Mouse (Mus musculus): Measurements from ENCODE around the gene Tacc2. TPM values are rescaled to one million over a fixed set of nuclear protein-coding genes. Genes with fewer than 3 reads are reported as not detected.

The Tacc2 gene
- polyA plus RNA-seq, 1 experiment from 2014 or later, result 27.4 TPM

DNA sequence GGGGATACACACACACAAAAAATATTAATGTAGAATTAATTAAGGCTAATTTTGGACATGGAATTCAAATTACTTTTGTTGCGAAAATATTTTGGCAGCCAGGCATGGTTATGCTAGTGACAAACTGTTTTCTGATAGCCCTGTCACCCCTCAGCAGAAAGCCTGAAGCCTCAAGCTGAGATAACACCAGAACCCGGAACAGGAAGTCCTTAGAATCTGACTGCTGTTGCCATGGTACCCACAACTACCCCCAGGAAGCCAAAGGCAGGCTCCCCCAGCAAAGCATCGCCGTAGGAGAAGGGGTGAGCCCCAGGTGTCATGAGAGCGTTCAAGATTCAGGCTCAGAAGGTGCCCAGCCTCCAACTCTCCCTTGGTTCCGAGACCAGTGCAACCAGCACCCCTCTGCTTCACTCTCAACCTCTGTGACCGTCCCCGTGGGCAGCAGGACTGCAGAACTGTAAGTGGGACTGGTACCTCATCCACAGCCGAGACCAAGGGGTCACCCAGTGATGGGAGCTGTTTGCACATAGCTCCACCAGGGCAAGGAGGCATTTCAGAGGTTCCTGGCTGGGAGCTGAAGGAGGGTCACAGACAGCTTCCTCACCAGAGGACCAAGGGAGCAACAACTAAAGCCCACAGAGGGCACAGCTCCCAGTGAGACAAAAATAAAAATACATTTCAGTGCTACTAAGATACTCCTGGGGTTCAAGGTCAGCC, 196.8 kb downstream of the Tacc2 start, which contains the start of gene Btbd16:
Gene Btbd16 (plus strand): TSS at position 156 of the 717 bp plus-strand sequence.
- no peak for ATAC-seq
- no peak within 1 kb of the TSS for H3K4me3 ChIP-seq (ENCODE audit: low read length)
- H3K4me2 ChIP-seq (ENCODE audit: low read depth, low read length), result no peak within 1 kb of the TSS
- H3K27ac ChIP-seq (ENCODE audit: low read length), result no peak within 1 kb of the TSS
- 58% methylated on average over 9 of the region's 9 CpGs for WGBS
- no peaks in the 10 kb centered on the region for H3K4me1 ChIP-seq (ENCODE audit: control insufficient read depth, insufficient read depth, low read length)
- no peaks in the 10 kb centered on the region for H3K36me3 ChIP-seq (ENCODE audit: control insufficient read depth, insufficient read depth, low read length)
- no peaks in the 10 kb centered on the region for H3K27me3 ChIP-seq (replicated peaks; ENCODE audit: control insufficient read depth, insufficient read depth, low read length)
- H3K9ac ChIP-seq (ENCODE audit: low read depth, low read length), result no peak within 1 kb of the TSS
- no peaks in the 10 kb centered on the region for H3K9me3 ChIP-seq (ENCODE audit: control insufficient read depth, low read length)

DNA sequence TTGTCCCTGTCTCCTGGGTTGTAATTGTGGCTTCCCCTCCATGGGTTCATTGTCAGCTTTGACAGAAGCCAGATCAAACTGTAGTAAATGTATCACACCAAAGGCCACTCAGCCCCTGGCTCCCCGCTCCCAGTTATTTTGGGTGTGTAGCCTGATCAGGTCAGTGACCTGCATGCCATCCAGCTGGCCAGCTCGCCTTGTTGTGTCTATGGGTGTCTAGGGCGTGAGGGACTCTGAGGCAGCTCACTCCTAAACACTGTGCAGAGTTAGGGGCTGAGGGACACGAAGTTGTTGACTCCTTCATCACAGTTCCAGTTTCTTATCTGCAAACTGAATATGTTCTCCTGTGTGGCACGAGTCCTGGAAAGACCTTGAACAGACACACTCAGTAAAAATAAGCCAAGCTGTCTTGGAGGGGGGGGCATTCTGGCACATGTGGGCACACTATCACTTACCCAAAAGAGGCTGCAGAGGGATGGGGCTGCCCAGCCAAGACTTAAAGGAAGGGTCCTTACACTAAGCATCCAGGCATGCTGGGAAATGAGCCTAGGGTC, 203.7 kb downstream of the Tacc2 start:
- H3K4me2 ChIP-seq (ENCODE audit: low read depth, low read length), result no peak overlapping the region
- H3K27ac ChIP-seq (ENCODE audit: low read length), result no peak overlapping the region
- WGBS, result 43% methylated on average over 5 of the region's 5 CpGs
- no peak overlapping the region for H3K9ac ChIP-seq (ENCODE audit: low read depth, low read length)
- peaks cover under 1% of the 10 kb centered on the region; the same call in 1 of the 2 replicates for H3K4me1 ChIP-seq (ENCODE audit: control insufficient read depth, insufficient read depth, low read length)
- H3K4me3 ChIP-seq (ENCODE audit: low read length), result no peak overlapping the region
- no peak for ATAC-seq
- no peaks in the 10 kb centered on the region for H3K27me3 ChIP-seq (replicated peaks; ENCODE audit: control insufficient read depth, insufficient read depth, low read length)
- H3K9me3 ChIP-seq (ENCODE audit: control insufficient read depth, low read length), result no peaks in the 10 kb centered on the region
- no peaks in the 10 kb centered on the region for H3K36me3 ChIP-seq (ENCODE audit: control insufficient read depth, insufficient read depth, low read length)

DNA sequence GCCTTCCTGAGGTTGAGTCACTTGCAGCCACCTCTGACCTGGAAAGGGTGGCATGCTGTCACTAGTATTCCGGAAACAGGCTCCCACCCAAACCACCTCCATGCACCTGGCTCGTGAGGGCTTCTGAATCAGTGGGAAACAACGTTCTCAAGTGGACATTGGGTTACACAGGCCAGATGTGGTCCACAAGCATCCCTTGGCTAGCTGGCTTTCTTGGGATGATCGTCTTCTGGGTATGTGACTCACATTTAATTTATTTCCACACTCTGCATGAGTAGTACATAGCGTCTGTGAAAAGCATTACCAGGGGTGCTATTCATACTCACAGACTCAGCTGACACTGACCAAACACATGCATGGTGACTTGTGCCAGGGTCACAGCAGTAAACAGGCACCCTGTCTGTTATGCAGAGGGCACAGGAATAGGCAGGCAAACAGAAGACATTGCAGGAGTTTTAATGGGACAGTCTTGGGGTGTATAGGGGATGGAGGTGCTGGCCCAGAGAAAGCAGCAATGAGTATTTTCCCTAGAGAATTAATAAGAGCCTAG, 205.3 kb downstream of the Tacc2 start:
- Histone ChIP-seq H3K27me3 (replicated peaks; ENCODE audit: control insufficient read depth, insufficient read depth, low read length) (no peaks in the 10 kb centered on the region), H3K9me3 (ENCODE audit: control insufficient read depth, low read length) (no peaks in the 10 kb centered on the region), H3K36me3 (ENCODE audit: control insufficient read depth, insufficient read depth, low read length) (no peaks in the 10 kb centered on the region), H3K27ac (ENCODE audit: low read length) (no peak overlapping the region), H3K4me1 (ENCODE audit: control insufficient read depth, insufficient read depth, low read length) (peaks cover 9% of the 10 kb centered on the region), H3K4me3 (ENCODE audit: low read length) (no peak overlapping the region), H3K9ac (ENCODE audit: low read depth, low read length) (no peak overlapping the region), H3K4me2 (ENCODE audit: low read depth, low read length) (no peak overlapping the region)
- 67% methylated on average over 5 of the region's 5 CpGs for WGBS
- no peak for ATAC-seq

DNA sequence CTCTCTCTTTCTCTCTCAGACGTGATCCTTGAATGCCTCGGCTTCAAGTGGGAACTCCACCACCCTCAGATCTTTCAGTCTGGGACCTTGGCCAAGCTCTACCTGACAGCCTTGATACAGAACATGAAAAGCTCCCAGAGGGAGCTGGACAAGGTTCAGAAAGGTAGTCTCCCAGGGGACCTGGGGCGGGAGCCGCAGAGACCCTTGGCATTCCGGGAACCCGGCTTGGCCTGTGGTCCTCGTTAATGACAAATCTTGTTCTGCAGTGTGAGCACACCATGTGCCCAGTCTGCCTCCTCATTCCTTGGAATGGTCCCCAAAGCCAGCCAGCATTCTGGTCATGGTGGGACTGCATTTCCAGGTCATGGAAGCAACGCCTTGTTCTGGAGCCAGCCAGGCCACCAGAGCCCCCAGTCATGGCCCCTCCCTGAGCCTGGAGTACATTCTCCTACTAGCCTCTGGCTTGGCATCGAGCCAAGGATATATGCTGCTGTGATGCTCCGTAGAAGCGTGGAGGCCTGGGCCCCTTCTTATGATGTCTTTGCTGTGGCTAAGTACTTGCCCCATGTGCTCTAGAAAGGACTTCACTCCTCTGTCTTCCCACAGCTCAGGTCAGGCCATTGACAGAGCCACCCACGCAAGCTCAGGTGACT, 208.8 kb downstream of the Tacc2 start:
- no peak overlapping the region for H3K4me3 ChIP-seq (ENCODE audit: low read length)
- H3K36me3 ChIP-seq (ENCODE audit: control insufficient read depth, insufficient read depth, low read length), result no peaks in the 10 kb centered on the region
- peaks cover 9% of the 10 kb centered on the region for H3K4me1 ChIP-seq (ENCODE audit: control insufficient read depth, insufficient read depth, low read length)
- H3K9me3 ChIP-seq (ENCODE audit: control insufficient read depth, low read length), result no peaks in the 10 kb centered on the region
- ATAC-seq, result peak; percentile 50
- H3K27me3 ChIP-seq (replicated peaks; ENCODE audit: control insufficient read depth, insufficient read depth, low read length), result no peaks in the 10 kb centered on the region
- H3K4me2 ChIP-seq (ENCODE audit: low read depth, low read length), result no peak overlapping the region
- WGBS, result 59% methylated on average over 12 of the region's 12 CpGs
- no peak overlapping the region for H3K9ac ChIP-seq (ENCODE audit: low read depth, low read length)
- no peak overlapping the region for H3K27ac ChIP-seq (ENCODE audit: low read length)

DNA sequence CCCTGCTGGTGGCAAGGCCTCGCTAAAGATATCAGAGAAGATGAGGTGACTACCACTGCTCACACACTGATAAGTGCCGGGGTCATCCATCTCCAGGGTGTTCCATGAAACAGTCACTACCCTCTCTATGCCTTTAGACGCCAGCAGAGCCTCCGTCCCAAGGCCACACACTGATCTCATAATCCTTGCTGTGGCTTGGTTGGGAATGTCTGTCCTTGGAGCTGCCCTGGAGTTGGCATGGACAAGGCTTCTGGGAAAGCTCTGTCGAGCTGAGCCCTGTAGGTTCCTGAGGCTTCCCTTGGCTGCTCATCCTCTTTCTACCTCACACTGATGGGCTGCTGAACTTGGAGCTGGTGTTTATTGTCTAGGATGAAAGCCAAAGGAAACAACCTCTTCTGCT, 209.5 kb downstream of the Tacc2 start:
- Histone ChIP-seq H3K27me3 (replicated peaks; ENCODE audit: control insufficient read depth, insufficient read depth, low read length) (no peaks in the 10 kb centered on the region), H3K36me3 (ENCODE audit: control insufficient read depth, insufficient read depth, low read length) (no peaks in the 10 kb centered on the region), H3K4me3 (ENCODE audit: low read length) (no peak overlapping the region), H3K4me2 (ENCODE audit: low read depth, low read length) (no peak overlapping the region), H3K9me3 (ENCODE audit: control insufficient read depth, low read length) (no peaks in the 10 kb centered on the region), H3K9ac (ENCODE audit: low read depth, low read length) (no peak overlapping the region), H3K27ac (ENCODE audit: low read length) (no peak overlapping the region), H3K4me1 (ENCODE audit: control insufficient read depth, insufficient read depth, low read length) (peaks cover 9% of the 10 kb centered on the region)
- no peak for ATAC-seq
- WGBS, result 81% methylated on average over 5 of the region's 5 CpGs

DNA sequence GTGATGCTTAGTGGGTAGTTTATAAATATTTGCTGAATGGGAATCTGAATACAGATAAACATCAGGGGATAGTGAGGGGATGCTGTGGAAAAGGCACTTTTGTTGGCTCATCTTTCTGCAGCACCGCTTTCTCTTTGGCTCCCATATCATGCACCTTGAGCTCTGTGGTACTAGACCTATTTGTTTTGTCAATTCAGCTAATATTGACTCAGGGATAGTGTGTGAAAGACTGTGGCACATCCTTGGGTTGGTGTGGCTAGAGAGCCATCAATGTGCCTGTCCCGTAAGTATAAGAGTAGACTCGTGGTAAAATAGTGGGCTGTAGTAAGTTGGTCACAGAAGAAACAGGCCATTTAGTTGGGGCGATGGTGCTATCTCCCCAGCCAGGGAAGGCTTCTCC, 210.3 kb downstream of the Tacc2 start:
- Histone ChIP-seq H3K4me3 (ENCODE audit: low read length) (no peak overlapping the region), H3K9me3 (ENCODE audit: control insufficient read depth, low read length) (no peaks in the 10 kb centered on the region), H3K27me3 (replicated peaks; ENCODE audit: control insufficient read depth, insufficient read depth, low read length) (no peaks in the 10 kb centered on the region), H3K4me1 (ENCODE audit: control insufficient read depth, insufficient read depth, low read length) (peaks cover 9% of the 10 kb centered on the region), H3K27ac (ENCODE audit: low read length) (no peak overlapping the region), H3K4me2 (ENCODE audit: low read depth, low read length) (no peak overlapping the region), H3K36me3 (ENCODE audit: control insufficient read depth, insufficient read depth, low read length) (no peaks in the 10 kb centered on the region), H3K9ac (ENCODE audit: low read depth, low read length) (no peak overlapping the region)
- 86% methylated on average over 4 of the region's 4 CpGs for WGBS
- ATAC-seq, result no peak

DNA sequence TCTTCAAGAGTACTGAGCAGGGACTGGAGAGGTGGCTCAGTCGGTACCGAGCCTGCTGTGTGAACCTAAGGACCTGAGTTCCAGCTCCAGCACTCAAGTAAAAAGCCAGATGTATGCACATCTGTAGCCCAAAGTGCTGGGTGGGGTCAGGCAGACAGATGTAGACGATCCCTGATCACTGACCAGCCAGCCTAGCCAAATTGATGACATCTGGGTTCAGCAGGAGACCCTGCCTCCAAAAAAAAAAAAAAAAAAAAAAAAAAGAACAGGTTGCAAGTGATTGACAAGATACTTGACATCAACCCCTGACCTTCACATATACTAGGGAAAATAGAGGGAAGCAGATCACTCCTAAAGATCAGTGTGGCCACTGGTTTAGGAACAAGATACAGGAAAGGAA, 211.7 kb downstream of the Tacc2 start:
- no peak overlapping the region for H3K4me2 ChIP-seq (ENCODE audit: low read depth, low read length)
- WGBS, result 87% methylated on average over 3 of the region's 3 CpGs
- H3K27me3 ChIP-seq (replicated peaks; ENCODE audit: control insufficient read depth, insufficient read depth, low read length), result no peaks in the 10 kb centered on the region
- no peaks in the 10 kb centered on the region for H3K9me3 ChIP-seq (ENCODE audit: control insufficient read depth, low read length)
- peaks cover 9% of the 10 kb centered on the region for H3K4me1 ChIP-seq (ENCODE audit: control insufficient read depth, insufficient read depth, low read length)
- no peak for ATAC-seq
- no peak overlapping the region for H3K4me3 ChIP-seq (ENCODE audit: low read length)
- H3K27ac ChIP-seq (ENCODE audit: low read length), result no peak overlapping the region
- H3K9ac ChIP-seq (ENCODE audit: low read depth, low read length), result no peak overlapping the region
- H3K36me3 ChIP-seq (ENCODE audit: control insufficient read depth, insufficient read depth, low read length), result no peaks in the 10 kb centered on the region

DNA sequence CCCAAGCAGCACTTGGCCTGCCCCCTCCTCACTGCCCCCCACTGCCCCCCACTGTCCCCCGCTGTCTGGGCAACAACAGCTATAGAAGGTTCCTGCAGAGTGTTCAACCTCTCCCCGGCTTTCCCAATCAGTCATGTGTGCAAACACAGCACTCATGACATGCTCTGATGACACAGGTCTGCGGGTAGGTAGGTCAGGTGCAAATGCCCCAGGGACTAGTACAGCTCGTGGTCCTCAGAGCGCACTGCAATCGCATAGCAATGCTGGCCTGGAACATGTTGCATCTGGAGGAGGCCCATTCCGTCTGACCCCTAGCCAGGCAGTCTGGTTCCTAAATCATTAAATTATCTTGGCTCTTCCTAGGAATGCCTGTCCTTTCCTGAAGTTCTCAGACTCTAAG, 212.2 kb downstream of the Tacc2 start:
- ATAC-seq, result no peak
- Histone ChIP-seq H3K36me3 (ENCODE audit: control insufficient read depth, insufficient read depth, low read length) (no peaks in the 10 kb centered on the region), H3K9ac (ENCODE audit: low read depth, low read length) (no peak overlapping the region), H3K9me3 (ENCODE audit: control insufficient read depth, low read length) (no peaks in the 10 kb centered on the region), H3K4me1 (ENCODE audit: control insufficient read depth, insufficient read depth, low read length) (peaks cover 9% of the 10 kb centered on the region), H3K4me2 (ENCODE audit: low read depth, low read length) (no peak overlapping the region), H3K27ac (ENCODE audit: low read length) (no peak overlapping the region), H3K27me3 (replicated peaks; ENCODE audit: control insufficient read depth, insufficient read depth, low read length) (no peaks in the 10 kb centered on the region), H3K4me3 (ENCODE audit: low read length) (no peak overlapping the region)
- WGBS, result 76% methylated on average over 7 of the region's 7 CpGs

DNA sequence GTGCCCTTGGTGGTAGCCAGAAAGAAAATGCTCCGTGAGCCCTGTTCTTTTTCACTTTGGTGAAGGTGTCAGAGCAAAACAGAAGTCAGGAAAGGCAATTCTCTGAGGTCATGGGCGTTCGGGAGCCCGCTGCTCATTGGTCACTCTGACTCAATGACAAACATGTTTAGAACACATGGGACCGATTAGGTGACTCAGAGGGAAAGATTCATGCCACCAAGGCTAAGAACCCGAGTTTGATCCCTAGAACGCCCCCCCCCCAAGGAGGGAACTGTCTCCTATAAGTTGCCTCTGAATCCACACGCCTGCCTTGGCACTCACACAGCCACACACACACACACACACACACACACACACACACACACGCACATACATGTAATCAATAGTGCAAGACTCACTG, 216.4 kb downstream of the Tacc2 start:
- WGBS, result 81% methylated on average over 9 of the region's 9 CpGs
- H3K9ac ChIP-seq (ENCODE audit: low read depth, low read length), result no peak overlapping the region
- no peak overlapping the region for H3K4me3 ChIP-seq (ENCODE audit: low read length)
- no peaks in the 10 kb centered on the region for H3K9me3 ChIP-seq (ENCODE audit: control insufficient read depth, low read length)
- H3K27me3 ChIP-seq (replicated peaks; ENCODE audit: control insufficient read depth, insufficient read depth, low read length), result no peaks in the 10 kb centered on the region
- H3K36me3 ChIP-seq (ENCODE audit: control insufficient read depth, insufficient read depth, low read length), result no peaks in the 10 kb centered on the region
- H3K4me1 ChIP-seq (ENCODE audit: control insufficient read depth, insufficient read depth, low read length), result no peaks in the 10 kb centered on the region
- ATAC-seq, result no peak
- no peak overlapping the region for H3K4me2 ChIP-seq (ENCODE audit: low read depth, low read length)
- no peak overlapping the region for H3K27ac ChIP-seq (ENCODE audit: low read length)

Data from intestine, embryonic 16.5 days (tissue).